Mouse (Mus musculus) midbrain, embryonic 12.5 days (tissue): ENCODE data around the gene Rnase11. TPM values are rescaled to one million over a fixed set of nuclear protein-coding genes. Genes with fewer than 3 reads are reported as not detected.

Experiments used
- ATAC-seq: fragments of 200-750 bp; cut with Nextera tagmentation; 2 replicates; pipeline ENCODE4 v1.8.0; 2017; ENCODE audit warnings: low read depth, moderate TSS enrichment, moderate library complexity; ENCODE audit not compliant: low FRiP score
- H3K27ac ChIP-seq: fragments of 300-500 bp; sonication (generic); replicated peaks from 2 replicates; pipeline ENCODE4 v1.5.1; 2016; ENCODE audit warnings: mild to moderate bottlenecking
- H3K27me3 ChIP-seq: fragments of 300-500 bp; sonication (generic); 2 replicates; pipeline ENCODE4 v1.6.1; 2016; ENCODE audit warnings: mild to moderate bottlenecking
- H3K36me3 ChIP-seq: fragments of 300-500 bp; sonication (generic); 2 replicates; pipeline ENCODE4 v1.6.1; 2016
- H3K4me1 ChIP-seq: fragments of 300-500 bp; sonication (generic); 2 replicates; pipeline ENCODE4 v1.6.1; 2016
- H3K4me2 ChIP-seq: fragments of 300-500 bp; sonication (generic); replicated peaks from 2 replicates; pipeline ENCODE4 v1.6.1; 2016; ENCODE audit warnings: mild to moderate bottlenecking, moderate library complexity
- H3K4me3 ChIP-seq: fragments of 300-500 bp; sonication (generic); 2 replicates; pipeline ENCODE4 v1.5.1; 2016; ENCODE audit warnings: mild to moderate bottlenecking
- H3K9ac ChIP-seq: fragments of 300-500 bp; sonication (generic); replicated peaks from 2 replicates; pipeline ENCODE4 v1.6.1; 2016; ENCODE audit warnings: mild to moderate bottlenecking, moderate library complexity
- H3K9me3 ChIP-seq: fragments of 300-500 bp; sonication (generic); 2 replicates; pipeline ENCODE4 v1.6.1; 2016; ENCODE audit warnings: mild to moderate bottlenecking
- WGBS: fragments of 180-500 bp; shearing (Covaris S2); methylation state at CpG from one replicate; pipeline ENCODE4 v1.1.7; 2016; 5-methylcytosine and 5-hydroxymethylcytosine counted together
- polyA plus RNA-seq: library from polyadenylated mRNA; unstranded; fragments of >200 nt; fragmentation: Nextera tagmentation; extraction: Ambion mirVana; gene quantifications from 2 replicates; pipeline ENCODE4 v1.2.1, GENCODE M21; 2016

The Rnase11 gene
- polyA plus RNA-seq, 1 experiment from 2014 or later: not detected

GRCm38 (mm10) chr14:51089674-51090076 lies 39.7 kb upstream of the Rnase11 start:
- peak overlapping the region; percentile 53 for H3K9ac ChIP-seq
- H3K4me3 ChIP-seq: peak overlapping the region; percentile 64
- H3K4me1 ChIP-seq: 0 out of 2 replicates have a peak, but pooled peaks cover 10% of the 10 kb centered on the region
- under 1% methylated on average over 15 of the region's 15 CpGs for WGBS
- H3K9me3 ChIP-seq: no peaks in the 10 kb centered on the region
- peaks cover 26% of the 10 kb centered on the region for H3K27me3 ChIP-seq
- peak overlapping the region; percentile 75 for H3K4me2 ChIP-seq
- no peaks in the 10 kb centered on the region for H3K36me3 ChIP-seq
- ATAC-seq: peak; percentile 21
- H3K27ac ChIP-seq: peak overlapping the region; percentile 76

GRCm38 (mm10) chr14:51088970-51089673 lies 39.2 kb upstream of the Rnase11 start:
- H3K27me3 ChIP-seq: peaks cover 31% of the 10 kb centered on the region
- 0 out of 2 replicates have a peak, but pooled peaks cover 10% of the 10 kb centered on the region for H3K4me1 ChIP-seq
- no peaks in the 10 kb centered on the region for H3K9me3 ChIP-seq
- H3K27ac ChIP-seq: peak overlapping the region; percentile 60
- peak overlapping the region; percentile 75 for H3K4me2 ChIP-seq
- peak overlapping the region; percentile 64 for H3K4me3 ChIP-seq
- peak overlapping the region; percentile 53; the same call in 1 of the 2 replicates for H3K9ac ChIP-seq
- under 1% methylated on average over 34 of the region's 34 CpGs for WGBS
- peak; percentile 91 for ATAC-seq
- no peaks in the 10 kb centered on the region for H3K36me3 ChIP-seq

- Histone ChIP-seq H3K36me3 (no peaks in the 10 kb centered on the region), H3K9ac (peak overlapping the region; percentile 50; the same call in 1 of the 2 replicates), H3K4me3 (peak overlapping the region; percentile 64), H3K9me3 (no peaks in the 10 kb centered on the region), H3K27me3 (peaks cover 38% of the 10 kb centered on the region), H3K4me2 (peak overlapping the region; percentile 75), H3K27ac (peak overlapping the region; percentile 60), H3K4me1 (peaks cover 17% of the 10 kb centered on the region)
- under 1% methylated on average over 23 of the region's 23 CpGs for WGBS
- peak; percentile 36 for ATAC-seq
Measured at GRCm38 (mm10) chr14:51088166-51088969, 38.4 kb upstream of the Rnase11 start.

- Histone ChIP-seq H3K27me3 (peaks cover 44% of the 10 kb centered on the region), H3K9ac (no peak overlapping the region), H3K4me3 (peak overlapping the region; percentile 64), H3K27ac (no peak overlapping the region), H3K4me1 (peaks cover 22% of the 10 kb centered on the region), H3K9me3 (no peaks in the 10 kb centered on the region), H3K36me3 (no peaks in the 10 kb centered on the region), H3K4me2 (peak overlapping the region; percentile 75)
- ATAC-seq: no peak
- 8% methylated on average over 9 of the region's 9 CpGs for WGBS
Measured at GRCm38 (mm10) chr14:51087762-51088161, 37.8 kb upstream of the Rnase11 start.

GRCm38 (mm10) chr14:51085911-51086310 lies 35.9 kb upstream of the Rnase11 start:
- no peak for ATAC-seq
- Histone ChIP-seq H3K27ac (no peak overlapping the region), H3K36me3 (no peaks in the 10 kb centered on the region), H3K4me1 (peaks cover 22% of the 10 kb centered on the region), H3K4me3 (no peak overlapping the region), H3K9ac (no peak overlapping the region), H3K9me3 (no peaks in the 10 kb centered on the region), H3K4me2 (no peak overlapping the region), H3K27me3 (peaks cover 29% of the 10 kb centered on the region)
- WGBS: 76% methylated on average over 4 of the region's 4 CpGs

GRCm38 (mm10) chr14:51085086-51085485 lies 35.1 kb upstream of the Rnase11 start:
- H3K4me3 ChIP-seq: no peak overlapping the region
- H3K27ac ChIP-seq: no peak overlapping the region
- no peak overlapping the region for H3K9ac ChIP-seq
- H3K4me1 ChIP-seq: peaks cover 22% of the 10 kb centered on the region
- ATAC-seq: no peak
- H3K36me3 ChIP-seq: no peaks in the 10 kb centered on the region
- 80% methylated on average over 2 of the region's 2 CpGs for WGBS
- H3K9me3 ChIP-seq: no peaks in the 10 kb centered on the region
- H3K27me3 ChIP-seq: peaks cover 34% of the 10 kb centered on the region
- no peak overlapping the region for H3K4me2 ChIP-seq

GRCm38 (mm10) chr14:51083805-51084204 lies 33.8 kb upstream of the Rnase11 start:
- no peak overlapping the region for H3K9ac ChIP-seq
- H3K9me3 ChIP-seq: no peaks in the 10 kb centered on the region
- peaks cover 36% of the 10 kb centered on the region for H3K27me3 ChIP-seq
- WGBS: 6% methylated on average over 7 of the region's 7 CpGs
- H3K4me3 ChIP-seq: peak overlapping the region; percentile 51
- peak overlapping the region; percentile 70 for H3K4me2 ChIP-seq
- no peak overlapping the region for H3K27ac ChIP-seq
- no peak for ATAC-seq
- peaks cover 20% of the 10 kb centered on the region for H3K4me1 ChIP-seq
- no peaks in the 10 kb centered on the region for H3K36me3 ChIP-seq

- Histone ChIP-seq H3K36me3 (no peaks in the 10 kb centered on the region), H3K27ac (no peak overlapping the region)
Measured at GRCm38 (mm10) chr14:51082599-51083581, 32.9 kb upstream of the Rnase11 start.

GRCm38 (mm10) chr14:51081035-51081434 lies 31.1 kb upstream of the Rnase11 start:
- WGBS: 96% methylated on average over 2 of the region's 2 CpGs
- Histone ChIP-seq H3K9me3 (no peaks in the 10 kb centered on the region), H3K4me3 (no peak overlapping the region), H3K4me2 (no peak overlapping the region), H3K36me3 (no peaks in the 10 kb centered on the region), H3K9ac (no peak overlapping the region), H3K27ac (no peak overlapping the region), H3K4me1 (peaks cover 13% of the 10 kb centered on the region), H3K27me3 (peaks cover 29% of the 10 kb centered on the region)
- no peak for ATAC-seq

More at GRCm38 (mm10) chr14:51082599-51083581, 32.9 kb upstream of the Rnase11 start:
- Histone ChIP-seq H3K4me1 (peaks cover 13% of the 10 kb centered on the region), H3K4me3 (peak overlapping the region; percentile 51), H3K27me3 (peaks cover 36% of the 10 kb centered on the region), H3K4me2 (peak overlapping the region; percentile 70), H3K9ac (peak overlapping the region; percentile 54), H3K9me3 (no peaks in the 10 kb centered on the region)
- 2% methylated on average over 40 of the region's 40 CpGs for WGBS
- ATAC-seq: peak; percentile 74

- WGBS: 87% methylated on average over 1 of the region's 1 CpGs
- Histone ChIP-seq H3K36me3 (no peaks in the 10 kb centered on the region), H3K9me3 (no peaks in the 10 kb centered on the region), H3K4me2 (no peak overlapping the region), H3K4me1 (peaks cover 13% of the 10 kb centered on the region), H3K27ac (no peak overlapping the region), H3K27me3 (peaks cover 22% of the 10 kb centered on the region), H3K4me3 (no peak overlapping the region), H3K9ac (no peak overlapping the region)
- ATAC-seq: no peak
Measured at GRCm38 (mm10) chr14:51079180-51079579, 29.2 kb upstream of the Rnase11 start.

- WGBS: 90% methylated on average over 3 of the region's 3 CpGs
- H3K27me3 ChIP-seq: no peaks in the 10 kb centered on the region
- no peak within 1 kb of the TSS for H3K9ac ChIP-seq
- no peak within 1 kb of the TSS for H3K4me2 ChIP-seq
- H3K4me3 ChIP-seq: no peak within 1 kb of the TSS
- H3K9me3 ChIP-seq: no peaks in the 10 kb centered on the region
- H3K36me3 ChIP-seq: no peaks in the 10 kb centered on the region
- no peak within 1 kb of the TSS for H3K27ac ChIP-seq
- ATAC-seq: no peak
- H3K4me1 ChIP-seq: no peaks in the 10 kb centered on the region
Measured at GRCm38 (mm10) chr14:51074335-51074734, 24.4 kb upstream of the Rnase11 start, which contains the start of gene Olfr750. Gene Olfr750, minus strand, starts transcription at chr14:51074435.
